Mouse (Mus musculus): Measurements from ENCODE around the gene Igsf8. TPM values are rescaled to one million over a fixed set of nuclear protein-coding genes. Genes with fewer than 3 reads are reported as not detected.
"Not testable (repeated sequence)": the region's sequence is repeated elsewhere in the genome, so short reads cannot be mapped to it uniquely, and the experiment has no call there.

Igsf8 gene
- total RNA-seq (2021): 33.7 and 48.7 TPM in 2 replicates
- long read RNA-seq, transcript Igsf8-201 (7 exons, 2,278 nt): major isoform, 72 of 92 reads
- long read RNA-seq, partial matches to known transcripts: 11 of 92 reads
- long read RNA-seq, other reads (novel, unspliced or antisense): 9 of 92 reads

- no peak for DNase-seq
Observed at GRCm38 (mm10) chr1:172261477-172262078, at the start of gene Igsf8. Gene Igsf8, plus strand, starts transcription at chr1:172261641.

- no peak for DNase-seq
Observed at GRCm38 (mm10) chr1:172212776-172213175, 48.7 kb upstream of the Igsf8 start.

- DNase-seq: no peak
Observed at GRCm38 (mm10) chr1:172213771-172214170, 47.7 kb upstream of the Igsf8 start.

DNA sequence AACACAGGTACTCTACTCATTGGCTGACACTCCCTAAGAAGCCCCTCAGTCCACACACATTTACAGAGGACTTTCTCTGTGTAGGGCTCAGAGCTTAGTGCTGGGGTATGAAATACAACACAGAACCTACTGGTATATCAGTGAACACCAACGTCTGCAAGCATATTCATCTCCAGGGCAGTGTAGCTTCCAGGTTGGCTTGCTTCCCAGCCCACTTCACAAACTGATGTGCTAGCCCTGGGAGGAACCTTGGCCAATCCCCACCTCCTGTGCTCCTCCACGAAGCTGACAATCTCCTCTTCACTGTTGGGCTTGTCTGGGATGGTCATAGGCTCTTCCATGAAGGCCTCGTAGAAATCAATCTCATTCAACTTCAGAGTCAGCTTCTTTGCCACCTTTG is 46.7 kb upstream of the Igsf8 start:
- DNase-seq: no peak

GRCm38 (mm10) chr1:172217148-172217547 is 44.3 kb upstream of the Igsf8 start:
- peak; percentile 92 for DNase-seq

GRCm38 (mm10) chr1:172218164-172218910 is 43.1 kb upstream of the Igsf8 start:
- no peak for DNase-seq

DNA sequence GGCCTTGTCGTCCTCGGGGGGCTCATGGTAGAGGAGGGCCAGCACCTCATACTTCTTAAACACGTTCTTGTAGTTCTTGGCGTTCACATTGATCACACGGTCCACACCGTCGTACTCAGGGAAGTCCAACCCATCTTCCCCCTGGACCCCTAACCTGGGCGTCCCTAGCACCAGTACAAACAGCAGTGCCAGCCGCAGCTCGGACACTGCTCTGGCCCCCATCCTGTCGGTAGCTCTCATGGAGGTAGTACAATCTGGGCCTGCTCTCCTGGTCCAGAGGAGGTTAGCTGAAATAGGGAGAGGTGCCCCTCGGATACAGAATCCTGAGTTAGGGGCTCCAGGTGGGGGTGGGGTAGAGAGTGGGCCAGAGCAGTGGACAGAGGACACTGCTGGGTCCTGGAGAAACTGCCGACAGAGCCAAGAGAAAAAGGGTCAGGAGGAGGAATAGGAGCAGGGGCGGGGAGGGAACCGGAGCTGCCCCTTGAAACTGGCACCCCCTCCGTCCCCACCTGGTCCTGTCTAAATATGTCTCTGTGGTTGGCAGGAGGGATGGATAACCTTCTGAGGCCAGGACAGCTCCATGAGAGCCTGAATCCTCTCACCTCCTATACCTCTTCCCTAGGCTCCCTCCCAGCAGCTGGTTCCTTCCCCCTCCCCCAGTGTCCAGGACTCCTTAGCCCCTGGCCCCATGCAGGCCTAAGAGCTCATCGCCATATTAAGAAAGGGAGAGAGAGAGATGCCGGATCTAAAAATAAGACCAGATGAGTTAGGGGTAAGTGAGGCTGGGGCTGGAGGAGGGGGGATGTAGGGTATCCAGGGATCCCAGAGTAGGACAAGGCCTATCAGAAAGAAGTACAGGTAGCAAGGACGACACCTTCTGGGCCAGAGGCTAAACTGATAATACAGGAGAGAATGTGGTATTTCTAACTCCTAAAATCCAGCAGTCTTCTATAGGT is 41.7 kb upstream of the Igsf8 start, which contains the start of gene Casq1:
Gene Casq1 (minus strand): TSS at position 418 of the 956 bp plus-strand sequence.
- no peak for DNase-seq

GRCm38 (mm10) chr1:172220414-172220813 is 41.0 kb upstream of the Igsf8 start:
- peak; percentile 37 for DNase-seq

GRCm38 (mm10) chr1:172221297-172222063 is 40.0 kb upstream of the Igsf8 start:
- no peak for DNase-seq

GRCm38 (mm10) chr1:172228209-172228608 is 33.2 kb upstream of the Igsf8 start:
- DNase-seq: peak; percentile 46

- DNase-seq: no peak
Observed at GRCm38 (mm10) chr1:172229215-172229614, 32.2 kb upstream of the Igsf8 start.

DNA sequence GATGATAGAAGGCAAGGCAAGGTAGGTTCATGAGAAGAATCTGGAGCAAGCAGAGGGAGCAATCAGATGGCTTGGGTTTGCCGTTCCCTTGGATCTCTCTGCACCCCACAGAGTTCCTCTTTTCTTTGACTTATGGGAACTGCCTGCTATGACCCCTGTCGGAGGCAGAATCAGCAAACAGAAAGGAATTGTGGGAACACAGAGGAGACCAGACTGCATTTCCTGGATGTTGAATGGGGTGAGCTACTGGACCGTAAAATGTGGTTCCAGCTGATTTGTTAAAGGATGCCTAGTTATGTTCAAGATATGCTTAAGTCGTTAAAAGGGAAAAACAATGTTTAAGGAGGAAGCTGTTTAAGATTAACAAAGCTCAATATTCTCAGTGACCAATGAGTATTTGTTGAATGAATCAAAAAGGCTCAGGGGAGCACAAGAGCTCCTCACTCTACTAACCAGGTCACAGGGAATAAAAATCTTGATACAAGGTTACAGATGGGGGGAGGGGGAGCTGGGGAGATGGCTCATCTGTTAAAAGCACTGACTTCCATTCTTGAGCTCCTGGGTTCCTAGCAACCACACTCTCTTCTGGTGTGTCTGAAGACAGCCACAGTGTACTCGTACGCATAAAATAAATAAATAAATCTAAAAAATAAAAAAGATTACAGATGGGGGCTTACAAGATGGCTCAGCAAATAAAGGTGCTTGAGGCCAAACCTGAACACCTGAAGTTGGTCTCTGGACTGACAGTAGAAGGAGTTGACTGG is 20.3 kb upstream of the Igsf8 start:
- no peak for DNase-seq

- DNase-seq: no peak
Observed at GRCm38 (mm10) chr1:172242401-172242800, 19.0 kb upstream of the Igsf8 start.

DNA sequence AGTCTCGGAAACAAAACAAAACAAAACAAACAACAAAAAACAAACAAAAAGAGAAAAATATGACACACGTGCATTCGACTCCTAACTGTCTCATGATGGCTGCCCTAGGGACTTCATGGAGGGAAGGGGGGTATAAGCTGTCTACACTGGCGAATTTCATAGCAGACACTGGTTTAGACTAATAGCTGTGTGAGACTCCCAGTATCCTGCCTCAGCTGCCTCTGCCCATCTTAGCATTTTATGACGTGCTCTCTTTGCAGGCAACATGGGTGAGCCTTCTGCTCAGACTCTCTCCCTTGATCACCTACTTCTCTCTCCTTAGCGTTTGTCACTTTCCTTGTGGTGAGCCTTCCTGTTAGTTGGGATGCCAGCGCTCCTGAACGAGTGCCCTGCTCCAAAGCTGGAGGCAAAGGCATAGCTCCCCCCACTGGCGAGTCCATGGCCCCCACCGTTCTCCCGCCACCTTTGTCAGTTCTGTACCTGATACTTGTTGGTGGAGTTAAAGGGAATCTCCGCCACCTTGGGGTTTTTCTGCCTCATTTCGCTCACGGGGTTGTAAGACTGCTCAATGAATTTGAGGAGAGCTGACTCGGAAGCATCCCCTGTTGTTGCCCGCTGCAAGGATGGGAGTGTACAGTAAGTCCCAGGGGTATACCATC is 17.8 kb upstream of the Igsf8 start:
- DNase-seq: peak; percentile 22

DNA sequence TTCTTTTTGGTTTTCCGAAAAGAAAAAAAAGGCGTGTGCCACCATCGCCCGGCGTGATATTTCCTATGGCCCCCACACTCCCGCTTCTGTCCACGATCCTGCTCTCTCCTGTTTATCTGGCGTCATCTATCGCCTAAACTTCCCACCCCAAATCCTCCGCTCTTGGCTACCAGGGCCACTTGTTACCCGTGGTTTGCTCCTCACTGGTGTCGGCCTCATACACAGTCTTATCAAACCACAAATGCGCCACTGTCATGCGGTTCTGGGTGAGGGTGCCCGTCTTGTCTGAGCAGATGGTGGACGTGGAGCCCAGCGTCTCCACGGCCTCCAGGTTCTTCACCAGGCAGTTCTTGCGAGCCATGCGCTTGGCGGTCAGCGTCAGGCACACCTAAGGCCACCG is 16.8 kb upstream of the Igsf8 start:
- not testable (repeated sequence) for DNase-seq

DNA sequence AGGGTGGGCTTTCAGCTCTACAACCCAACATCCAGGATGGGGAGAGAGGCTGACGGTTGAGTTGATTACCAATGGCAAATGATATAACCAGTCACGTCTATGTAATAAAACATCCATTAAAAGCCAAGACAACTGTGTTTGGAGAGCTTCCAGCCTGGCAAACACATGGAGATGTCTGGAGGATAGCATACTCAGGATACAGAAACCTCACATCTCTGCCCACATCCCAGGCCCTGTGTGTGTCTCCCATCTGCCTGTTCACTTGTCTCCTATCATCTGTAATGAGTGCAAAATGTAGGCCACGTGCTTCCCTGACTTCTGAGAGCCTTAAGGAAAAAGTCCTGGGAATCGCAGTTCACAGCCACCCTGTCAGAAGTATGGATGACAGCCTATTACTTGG is 14.2 kb upstream of the Igsf8 start:
- no peak for DNase-seq

DNA sequence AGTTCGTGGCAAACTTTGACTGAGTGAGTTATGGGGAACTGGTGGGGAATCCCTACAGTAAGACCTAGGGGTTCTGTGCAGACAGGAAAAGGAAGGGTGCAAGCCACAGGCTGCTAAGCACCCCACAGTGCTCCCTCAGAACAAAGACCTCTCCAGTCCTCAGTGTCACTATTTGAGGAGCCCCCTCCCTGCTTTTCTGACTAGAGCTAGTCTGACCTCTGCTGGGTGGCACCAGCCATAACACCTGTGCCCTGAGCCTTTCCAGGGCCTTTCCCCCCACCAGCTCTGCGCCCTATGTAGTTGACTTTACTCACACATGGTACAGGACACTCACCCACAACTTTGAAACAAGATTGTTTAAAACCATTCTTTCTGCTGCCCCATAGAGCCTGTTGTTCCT is 13.8 kb upstream of the Igsf8 start:
- peak; percentile 16 for DNase-seq

GRCm38 (mm10) chr1:172258314-172258713 is 3.1 kb upstream of the Igsf8 start, which contains the start of gene Atp1a4:
Gene Atp1a4, minus strand, starts transcription at chr1:172258414.
- DNase-seq: no peak

- DNase-seq: no peak
Observed at GRCm38 (mm10) chr1:172271208-172271607, 9.8 kb downstream of the Igsf8 start.

DNA sequence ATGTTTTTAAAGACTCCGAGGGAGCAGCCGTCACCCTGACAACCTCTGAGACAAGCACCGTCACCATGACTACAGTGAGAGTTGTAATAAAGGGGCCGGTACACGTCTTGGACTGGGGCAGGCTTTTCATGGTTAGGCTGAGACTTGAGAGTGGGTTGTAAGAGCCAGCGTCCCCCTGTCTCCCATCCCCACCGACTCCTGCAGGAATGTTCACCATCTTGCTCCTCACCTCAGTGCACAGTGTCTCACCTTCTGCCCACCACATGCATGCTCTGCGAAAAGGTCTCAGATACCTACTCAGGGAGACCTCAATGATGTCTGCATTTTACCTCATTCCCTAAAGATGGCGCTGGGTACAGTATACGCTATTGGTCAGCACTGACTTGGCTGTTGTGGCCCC is 10.3 kb downstream of the Igsf8 start:
- DNase-seq: no peak
